Mouse (Mus musculus) liver, embryonic 14.5 days (tissue): Measurements from ENCODE around the gene Ccdc69.

ENCODE experiments used
- CTCF ChIP-seq: IDR thresholded peaks from 2 replicates; pipeline ENCODE4 v1.5.1; 2016; ENCODE audit warnings: antibody characterized with exemption, low read depth, control low read depth
- EP300 ChIP-seq: IDR thresholded peaks from 2 replicates; pipeline ENCODE4 v1.6.1; 2016; ENCODE audit warnings: antibody characterized with exemption, low read depth

DNA sequence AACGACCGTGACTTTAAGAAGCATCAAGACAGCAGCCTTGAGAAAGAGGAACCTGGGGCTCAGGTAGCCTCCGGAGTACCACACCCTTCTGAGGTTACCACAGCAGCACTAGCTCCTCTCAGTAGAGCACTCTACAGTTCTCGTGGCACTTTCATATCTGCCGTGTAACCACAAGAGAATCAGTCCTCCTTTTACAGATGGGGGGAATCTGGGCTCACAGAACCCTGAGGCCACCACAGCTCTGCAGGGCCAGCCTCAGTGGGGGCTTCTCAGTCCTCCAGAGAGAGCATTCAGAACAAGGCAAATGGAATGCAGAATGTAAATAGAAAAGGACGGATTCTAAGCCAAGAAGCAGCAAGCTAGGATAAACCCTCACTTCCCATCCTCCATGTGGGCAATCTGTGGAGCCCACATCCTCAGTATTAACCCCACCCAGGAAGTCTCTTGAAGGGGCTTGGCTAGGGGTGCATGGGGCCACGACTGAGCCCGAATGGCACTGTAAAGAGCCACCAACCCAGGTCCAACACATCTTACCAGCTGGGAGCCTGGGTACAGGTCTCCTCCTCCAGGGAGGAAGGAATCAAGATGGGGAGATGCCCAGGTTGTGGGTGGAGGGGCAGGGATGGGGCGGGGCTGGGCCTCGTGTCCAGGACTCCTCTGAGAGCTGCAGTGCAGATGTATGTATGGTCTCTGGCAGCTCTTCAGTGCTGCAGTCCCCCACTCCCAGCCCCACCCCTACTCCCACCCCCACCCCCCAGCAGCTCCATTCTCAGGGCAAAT, 46.5 kb downstream of the Ccdc69 start:
- TF ChIP-seq CTCF (no peak), EP300 (no peak)
